Mouse (Mus musculus) cerebellum, postnatal 36 days (tissue): ENCODE results near the gene Ece2.
A peak's percentile ranks its signal among the peaks of the same experiment; 100 is the strongest.

Experiments used
- DNase-seq, 2 experiments: peaks; one replicate each; pipeline ENCODE4 v3.0.0; 2021 to 2022; ENCODE audit warnings: mixed read lengths in 2 of 2

The Ece2 gene

DNA sequence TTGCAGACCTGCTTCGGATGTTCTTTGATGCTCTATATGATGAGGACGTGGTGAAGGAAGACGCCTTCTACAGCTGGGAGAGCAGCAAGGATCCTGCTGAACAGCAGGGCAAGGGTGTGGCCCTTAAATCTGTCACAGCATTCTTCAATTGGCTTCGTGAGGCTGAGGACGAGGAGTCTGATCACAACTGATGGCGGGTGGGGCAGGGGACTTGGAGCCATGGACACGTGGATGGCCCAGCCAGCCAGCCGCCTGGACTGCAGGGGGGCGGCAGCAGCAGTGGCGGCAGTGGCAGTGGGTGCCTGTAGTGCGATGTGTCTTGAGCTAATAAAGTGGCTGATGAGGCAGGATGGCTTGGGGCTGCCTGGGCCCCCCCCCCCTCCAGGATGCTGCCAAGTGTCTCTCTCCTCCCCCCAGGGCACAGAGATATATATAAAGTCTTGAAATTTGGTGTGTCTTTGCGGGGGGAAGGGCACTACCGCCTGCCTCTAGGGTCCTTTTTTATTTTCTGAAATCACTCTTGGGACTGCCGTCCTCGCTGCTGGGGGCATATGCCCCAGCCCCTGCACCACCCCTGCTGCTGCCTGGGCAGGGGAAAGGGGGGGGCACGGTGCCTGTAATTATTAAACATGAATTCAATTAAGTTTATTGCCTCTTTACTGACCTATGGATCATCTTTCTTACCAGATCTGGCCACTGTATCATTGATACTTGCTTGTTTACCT, 62.8 kb downstream of the Ece2 start:
- DNase-seq: peak in 1 of 2 experiments; percentile 21

DNA sequence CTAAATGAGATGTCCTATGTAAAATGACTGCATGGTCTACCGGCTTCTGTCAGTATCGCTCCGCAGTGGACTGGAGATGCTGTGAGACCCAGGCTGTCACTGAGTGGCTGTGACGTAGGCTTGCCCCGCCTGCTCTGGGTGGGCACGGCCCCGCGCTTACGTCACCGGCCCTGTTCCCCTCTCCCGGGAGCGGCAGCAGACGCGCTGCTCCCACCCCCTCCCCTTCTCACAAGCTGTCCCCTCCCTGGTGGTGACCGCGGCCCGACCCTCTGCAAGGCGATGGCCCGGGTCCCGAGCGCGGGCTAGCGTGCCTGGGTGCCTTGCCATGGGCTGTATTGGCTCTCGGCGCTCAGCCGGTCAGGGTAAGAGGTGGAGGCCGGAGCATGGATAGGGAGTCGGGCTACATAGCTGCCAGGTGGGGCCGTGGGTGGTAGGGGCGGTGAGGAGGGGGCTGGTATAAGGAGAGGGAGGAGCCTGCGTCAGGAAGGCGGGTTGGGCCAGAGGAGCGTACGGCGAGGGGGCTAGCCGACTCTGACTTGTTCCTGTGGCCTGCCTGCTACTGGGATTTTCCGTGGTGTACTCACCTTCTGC, 63.6 kb downstream of the Ece2 start, which contains the start of gene Fam131a:
Gene Fam131a (plus strand): TSS at position 131 of the 591 bp plus-strand sequence.
- peak; percentile 92 to 94 for DNase-seq

DNA sequence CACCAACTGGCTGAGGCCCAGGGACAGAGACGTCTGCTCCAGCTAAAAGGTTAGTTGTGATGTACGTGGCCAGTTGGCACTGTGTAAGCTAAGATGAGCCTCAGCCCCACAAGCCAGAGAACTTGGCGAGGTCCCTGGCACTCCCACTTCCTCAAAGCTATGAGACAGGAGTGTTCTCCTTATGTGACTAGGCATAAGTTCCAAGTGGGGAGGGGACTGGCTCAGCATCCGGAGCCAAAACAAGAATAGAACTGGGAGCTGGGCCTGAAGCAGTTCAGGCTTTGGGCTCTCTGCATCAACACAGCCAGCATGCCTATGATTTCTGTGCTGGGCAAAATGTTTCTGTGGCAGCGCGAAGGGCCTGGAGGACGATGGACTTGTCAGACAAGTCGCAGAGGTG, 65.2 kb downstream of the Ece2 start:
- peak; percentile 50 to 66 for DNase-seq

DNA sequence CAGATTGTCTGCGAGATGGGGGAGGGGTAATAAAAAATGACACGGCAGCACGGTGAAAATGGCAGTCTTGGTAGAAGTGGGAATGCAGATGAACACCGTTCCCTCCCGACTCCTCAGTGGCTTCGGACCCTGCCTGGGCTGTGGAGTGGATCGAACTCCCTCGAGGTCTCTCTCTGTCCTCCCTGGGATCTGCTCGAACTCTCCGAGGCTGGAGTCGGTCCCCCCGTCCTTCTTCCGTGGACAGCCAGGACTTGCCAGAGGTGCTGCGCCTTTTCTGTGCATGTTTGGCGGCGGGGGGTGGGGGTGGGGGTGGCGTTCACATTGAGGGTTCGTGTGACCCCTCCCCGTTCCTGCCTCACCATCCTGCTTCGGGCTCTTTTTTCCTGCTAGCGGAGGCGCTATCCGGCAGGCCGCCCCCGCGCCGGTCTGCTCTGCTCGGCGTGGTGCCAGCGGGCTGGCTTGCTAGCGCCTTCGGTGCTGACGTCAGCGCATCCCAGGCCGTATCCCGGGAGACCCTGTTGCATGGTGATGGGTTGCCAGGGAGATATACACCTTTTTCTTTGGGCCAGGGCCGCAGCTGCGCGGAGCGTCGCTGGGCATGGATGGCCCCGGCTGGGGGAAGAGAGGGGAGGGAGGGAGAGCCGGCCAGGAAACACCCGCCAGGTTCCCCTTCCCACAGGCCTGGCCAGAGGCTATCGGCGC, 66.1 kb downstream of the Ece2 start:
- peak; percentile 89 to 94 for DNase-seq
